Mouse (Mus musculus): ENCODE results near the gene Tnf.
"Not testable (repeated sequence)": the region's sequence is repeated elsewhere in the genome, so short reads cannot be mapped to it uniquely, and the experiment has no call there.

Tnf gene

GRCm38 (mm10) chr17:35201787-35202186 lies at the start of gene Tnf:
TSS of gene Tnf (minus strand) at chr17:35202007.
- DNase-seq = no peak

- no peak for DNase-seq
Measured at GRCm38 (mm10) chr17:35251162-35251719, 49.4 kb upstream of the Tnf start.

- DNase-seq = no peak
Measured at GRCm38 (mm10) chr17:35250348-35251120, 48.7 kb upstream of the Tnf start.

GRCm38 (mm10) chr17:35249451-35250197 lies 47.8 kb upstream of the Tnf start:
- DNase-seq = no peak

- DNase-seq = no peak
Measured at GRCm38 (mm10) chr17:35248986-35249385, 47.2 kb upstream of the Tnf start.

GRCm38 (mm10) chr17:35247144-35247543 lies 45.3 kb upstream of the Tnf start:
- no peak for DNase-seq

- no peak for DNase-seq
Measured at GRCm38 (mm10) chr17:35245731-35246623, 44.2 kb upstream of the Tnf start.

- no peak for DNase-seq
Measured at GRCm38 (mm10) chr17:35244999-35245398, 43.2 kb upstream of the Tnf start.

- peak; percentile 51 for DNase-seq
Measured at GRCm38 (mm10) chr17:35243086-35243485, 41.3 kb upstream of the Tnf start.

GRCm38 (mm10) chr17:35242015-35242941 lies 40.5 kb upstream of the Tnf start:
- peak; percentile 55 for DNase-seq

GRCm38 (mm10) chr17:35241305-35242014 lies 39.7 kb upstream of the Tnf start, which contains the start of gene Ddx39b:
TSS of gene Ddx39b (plus strand) at chr17:35241746.
- peak; percentile 97 for DNase-seq

- DNase-seq = peak; percentile 62
Measured at GRCm38 (mm10) chr17:35240384-35241304, 38.8 kb upstream of the Tnf start.

GRCm38 (mm10) chr17:35239700-35240099 lies 37.9 kb upstream of the Tnf start:
- no peak for DNase-seq

GRCm38 (mm10) chr17:35237504-35237903 lies 35.7 kb upstream of the Tnf start:
- DNase-seq = no peak

GRCm38 (mm10) chr17:35236996-35237395 lies 35.2 kb upstream of the Tnf start:
- no peak for DNase-seq

GRCm38 (mm10) chr17:35236390-35236746 lies 34.6 kb upstream of the Tnf start:
- DNase-seq = peak; percentile 98

GRCm38 (mm10) chr17:35235614-35236389 lies 34.0 kb upstream of the Tnf start, which contains the start of gene Nfkbil1:
TSS of gene Nfkbil1 (minus strand) at chr17:35235792.
- peak; percentile 89 for DNase-seq

- DNase-seq = peak; percentile 57
Measured at GRCm38 (mm10) chr17:35234903-35235302, 33.1 kb upstream of the Tnf start.

GRCm38 (mm10) chr17:35234090-35234489 lies 32.3 kb upstream of the Tnf start:
- DNase-seq = not testable (repeated sequence)

Data from kidney, adult 18-20 months (tissue).